ENCODE assay signal across 22 mouse cellular contexts in the genomic region with DNA sequence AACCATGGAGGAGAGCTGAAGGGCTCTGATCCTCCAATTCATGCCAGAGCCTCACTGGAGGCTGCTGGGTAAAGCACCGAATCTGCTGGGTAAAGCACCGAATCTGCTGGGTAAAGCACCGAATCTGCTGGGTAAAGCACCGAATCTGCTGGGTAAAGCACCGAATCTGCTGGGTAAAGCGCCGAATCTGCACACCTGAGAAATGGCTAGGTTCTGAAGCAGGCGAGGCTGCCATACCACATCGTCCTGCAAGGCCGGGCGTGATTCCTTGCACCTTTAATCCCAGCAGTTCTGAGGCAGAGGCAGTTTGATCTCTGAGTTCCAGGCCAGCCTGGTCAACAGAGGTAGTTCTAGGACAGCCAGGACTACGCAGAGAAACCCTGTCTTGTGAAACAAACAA. TPM values are rescaled to one million over a fixed set of nuclear protein-coding genes. Genes with fewer than 3 reads are reported as not detected.
DNase-seq lines count a peak whose midpoint lies in the region; ATAC-seq and TF ChIP-seq lines count a peak whose summit lies in the region.
"Had no signal": no experiment of that assay in that cellular context is flagged by ENCODE, and none has a peak within 500 bp of the region (broad histone marks: within the 10 kb centered on the region; RNA-seq: fewer than 3 reads in every experiment).

No protein-coding gene starts in this region.

- 87% methylated on average over 12 of the region's 12 CpGs for WGBS in kidney, embryonic 14.5 days

- H3K4me2 ChIP-seq in CH12.LX (ENCODE audit: insufficient read depth, low read depth, poor library complexity, severe bottlenecking), result peak overlapping the region; percentile 82
- no peak overlapping the region for H3K4me2 ChIP-seq in kidney, embryonic 14.5 days (replicated peaks; ENCODE audit: low read depth, low read length)
- H3K4me2 ChIP-seq: embryonic facial prominence, embryonic 12.5 days; forebrain, embryonic 12.5 days had no signal

- no peak for TF ChIP-seq RAD21 in CH12.LX (IDR thresholded peaks at IDR 0.05; ENCODE audit: low read depth, low read length)

- no peak overlapping the region for H3K4me3 ChIP-seq in layer of hippocampus, adult 2 months
- peak overlapping the region in 1 of 3 experiments; percentile 20 for H3K4me3 ChIP-seq in CH12.LX (replicated peaks in 1 of 3; ENCODE audit: low read depth in 2 of 3, low read length in 2 of 3, poor library complexity in 1 of 3)
- H3K4me3 ChIP-seq in kidney, embryonic 14.5 days (ENCODE audit: low read length), result no peak overlapping the region
- H3K4me3 ChIP-seq: embryonic facial prominence, embryonic 10.5 days; embryonic facial prominence, embryonic 12.5 days; forebrain, embryonic 12.5 days had no signal

- TF ChIP-seq POLR2A in CH12.LX (IDR thresholded peaks at IDR 0.05; ENCODE audit: low read depth, low read length), result peak; percentile 58

- 0 out of 2 replicates have a peak overlapping the region, but pooled peaks have one; percentile 65 for H3K27ac ChIP-seq in layer of hippocampus, adult 2 months
- H3K27ac ChIP-seq in CH12.LX (ENCODE audit: insufficient read depth, low read depth), result peak overlapping the region; percentile 88
- H3K27ac ChIP-seq in kidney, embryonic 14.5 days (ENCODE audit: low read depth, low read length), result no peak overlapping the region
- H3K27ac ChIP-seq: embryonic facial prominence, embryonic 10.5 days; embryonic facial prominence, embryonic 12.5 days; forebrain, embryonic 12.5 days had no signal

- no peak for DNase-seq in layer of hippocampus, adult 2 months (ENCODE audit: low spot score in 2 of 2)
- DNase-seq in layer of hippocampus, adult 18-20 months (ENCODE audit: low spot score in 2 of 2), result no peak
- peak; percentile 13 for DNase-seq in A20 (ENCODE audit: low read depth, low spot score)
- DNase-seq in CH12.LX (ENCODE audit: extremely low read depth), result peak; percentile 84
- DNase-seq: adrenal gland, adult 2 months; adrenal gland, postnatal 10 days; adrenal gland, postnatal 25 days; B cell, adult 2 months; cerebellum, adult 11 months; cerebellum, adult 18-20 months; cerebellum, adult 8-10 months; cerebellum, adult 9-11 months; cerebellum, postnatal 14 days; cerebellum, postnatal 36 days; embryo, embryonic 11 days; forebrain, postnatal 0 days had no signal

- dilution Hi-C loops in CH12.LX (cut with MboI; ENCODE audit: extremely low pct_ligation_motif_present, extremely low pct_unique_long_range_greater_than_20kb, low sequenced_read_pairs), result no loop called here

- TF ChIP-seq CTCF in layer of hippocampus, adult 2 months (conservative IDR thresholded peaks at IDR 0.05), result no peak
- TF ChIP-seq CTCF in CH12.LX (conservative IDR thresholded peaks at IDR 0.05 in 1 of 2, IDR thresholded peaks at IDR 0.05 in 1 of 2; ENCODE audit: low read depth in 2 of 2, low read length in 2 of 2), result 0 out of 4 replicates have a peak, but pooled peaks of 1 of the 2 experiments have one; percentile 3

- no peaks in the 10 kb centered on the region for H3K27me3 ChIP-seq in CH12.LX (replicated peaks)
- H3K27me3 ChIP-seq in kidney, embryonic 14.5 days (ENCODE audit: control insufficient read depth, insufficient read depth, low read length), result peaks cover 3% of the 10 kb centered on the region; the same call in 1 of the 2 replicates
- H3K27me3 ChIP-seq: embryonic facial prominence, embryonic 12.5 days had no signal

- H3K4me1 ChIP-seq in CH12.LX (ENCODE audit: control insufficient read depth in 1 of 2, insufficient read depth in 2 of 2), result peaks cover 22 to 71% of the 10 kb centered on the region in 2 experiments
- no peaks in the 10 kb centered on the region for H3K4me1 ChIP-seq in kidney, embryonic 14.5 days (ENCODE audit: control insufficient read depth, insufficient read depth, low read length)

- peaks cover 4% of the 10 kb centered on the region for H3K9me3 ChIP-seq in CH12.LX (replicated peaks; ENCODE audit: low read length)
- H3K9me3 ChIP-seq in kidney, embryonic 14.5 days (ENCODE audit: control insufficient read depth, low read length), result no peaks in the 10 kb centered on the region
- H3K9me3 ChIP-seq: embryonic facial prominence, embryonic 10.5 days; embryonic facial prominence, embryonic 12.5 days; forebrain, embryonic 12.5 days had no signal

- no peak for TF ChIP-seq EP300 in CH12.LX (IDR thresholded peaks at IDR 0.05; ENCODE audit: low read length)

- no peaks in the 10 kb centered on the region for H3K79me2 ChIP-seq in CH12.LX (replicated peaks; ENCODE audit: control insufficient read depth, extremely low read depth, insufficient read depth, poor library complexity, severe bottlenecking)

- in situ Hi-C loops in CH12.LX (cut with MboI; ENCODE audit: low pct_ligation_motif_present, low pct_unique_long_range_greater_than_20kb, low sequenced_read_pairs), result no loop called here

- ATAC-seq in kidney, embryonic 14.5 days (ENCODE audit: low FRiP score, low TSS enrichment), result no peak
- ATAC-seq: CD4-positive, CD25-positive, alpha-beta regulatory T cell, adult 4 months; forebrain, embryonic 14.5 days; forebrain, postnatal 0 days had no signal

- H3K36me3 ChIP-seq in CH12.LX (replicated peaks in 1 of 2; ENCODE audit: control insufficient read depth in 1 of 2, insufficient read depth in 1 of 2, low read length in 1 of 2), result no peaks in the 10 kb centered on the region
- H3K36me3 ChIP-seq in kidney, embryonic 14.5 days (ENCODE audit: control insufficient read depth, insufficient read depth, low read length), result no peaks in the 10 kb centered on the region
- H3K36me3 ChIP-seq: embryonic facial prominence, embryonic 10.5 days; embryonic facial prominence, embryonic 12.5 days; forebrain, embryonic 12.5 days had no signal

- peak overlapping the region; percentile 54 for H3K9ac ChIP-seq in CH12.LX (ENCODE audit: insufficient read depth, low read depth)
- no peak overlapping the region for H3K9ac ChIP-seq in kidney, embryonic 14.5 days (ENCODE audit: low read depth, low read length)
- H3K9ac ChIP-seq: embryonic facial prominence, embryonic 12.5 days; forebrain, embryonic 12.5 days; forebrain, postnatal 0 days had no signal

TF ChIP-seq in CH12.LX, 34 proteins besides CTCF, POLR2A, EP300 and RAD21 (continues in another document):
- TF ChIP-seq ZKSCAN1 (IDR thresholded peaks at IDR 0.05; ENCODE audit: borderline replicate concordance, low read depth, low read length) (0 out of 2 replicates have a peak, but pooled peaks have one; percentile 14), MAX (IDR thresholded peaks at IDR 0.05; ENCODE audit: low read length) (no peak; the same call in 1 of the 2 replicates), ZMIZ1 (IDR thresholded peaks at IDR 0.05; ENCODE audit: low read depth, low read length) (no peak), JUN (IDR thresholded peaks at IDR 0.05; ENCODE audit: insufficient read depth, low read depth, low read length) (0 out of 2 replicates have a peak, but pooled peaks have one; percentile 8), ELF1 (IDR thresholded peaks at IDR 0.05; ENCODE audit: low read depth, low read length) (no peak), MAZ (IDR thresholded peaks at IDR 0.05; ENCODE audit: low read depth, low read length) (no peak), SMC3 (IDR thresholded peaks at IDR 0.05; ENCODE audit: low read depth, low read length) (peak; percentile 2; the same call in 1 of the 2 replicates), MEF2A (IDR thresholded peaks at IDR 0.05; ENCODE audit: borderline replicate concordance, low read depth, low read length) (peak; percentile 50; the same call in 1 of the 2 replicates), TCF12 (IDR thresholded peaks at IDR 0.05; ENCODE audit: low read depth, low read length) (peak; percentile 76), POLR2AphosphoS2 (IDR thresholded peaks at IDR 0.05; ENCODE audit: low read depth, low read length) (0 out of 2 replicates have a peak, but pooled peaks have one; percentile 17), HCFC1 (IDR thresholded peaks at IDR 0.05; ENCODE audit: low read depth, low read length) (peak; percentile 80), JUND (conservative IDR thresholded peaks at IDR 0.05; ENCODE audit: low read depth, low read length) (peak; percentile 14; the same call in 1 of the 2 replicates), ZNF384 (IDR thresholded peaks at IDR 0.05; ENCODE audit: low read depth, low read length) (no peak; the same call in 1 of the 2 replicates), CHD1 (IDR thresholded peaks at IDR 0.05; ENCODE audit: low read depth, low read length) (no peak; the same call in 1 of the 2 replicates), SIN3A (IDR thresholded peaks at IDR 0.05; ENCODE audit: low read length) (0 out of 2 replicates have a peak, but pooled peaks have one; percentile 18), PAX5 (IDR thresholded peaks at IDR 0.05; ENCODE audit: low read length) (no peak), ETS1 (conservative IDR thresholded peaks at IDR 0.05; ENCODE audit: low read depth, low read length) (peak; percentile 24; the same call in 1 of the 2 replicates), USF1 (IDR thresholded peaks at IDR 0.05; ENCODE audit: low read depth, low read length) (no peak), MXI1 (IDR thresholded peaks at IDR 0.05; ENCODE audit: low read depth, low read length) (no peak), KAT2A (IDR thresholded peaks at IDR 0.05; ENCODE audit: insufficient replicate concordance, low read length) (0 out of 2 replicates have a peak, but pooled peaks have one; percentile 53), NELFE (IDR thresholded peaks at IDR 0.05; ENCODE audit: low read depth, low read length) (peak; percentile 55), E2F4 (IDR thresholded peaks at IDR 0.05; ENCODE audit: insufficient replicate concordance, low read depth, low read length) (no peak), IRF4 (IDR thresholded peaks at IDR 0.05; ENCODE audit: low read depth, low read length) (peak; percentile 53), GABPA (IDR thresholded peaks at IDR 0.05; ENCODE audit: insufficient replicate concordance, low read depth, low read length) (no peak), ZC3H11A (IDR thresholded peaks at IDR 0.05; ENCODE audit: low read depth, low read length) (peak; percentile 100)

RNA-seq across cellular contexts. Expression of gene Aipl1, which starts 44.9 kb away (rescaled TPM):
- not detected for total RNA-seq in layer of hippocampus, adult 2 months (2021)
- not detected for total RNA-seq in layer of hippocampus, adult 18-20 months (2021)
- 0.29 and 0.93 TPM in 2 replicates for total RNA-seq in CH12.LX (2012; rRNA removed)
- 0.81 and 0.90 TPM in 2 replicates for total RNA-seq in CH12.LX (2014; rRNA removed)
- 0.71 and 1.0 TPM in 2 replicates for polyA plus RNA-seq in CH12.LX (2012; ENCODE audit: insufficient read length, low read depth)
- polyA plus RNA-seq in kidney, embryonic 14.5 days (2014; fragmentation: Nextera tagmentation; extraction: Ambion mirVana), result 0.09 and 0.24 TPM in 2 replicates
- total RNA-seq: adrenal gland, adult 2 months had no signal
- polyA plus RNA-seq: CD4-positive, CD25-positive, alpha-beta regulatory T cell, adult 4 months had no signal

RNA-seq across cellular contexts. Expression of gene Pimreg, which starts 49.4 kb away (rescaled TPM):
- total RNA-seq in layer of hippocampus, adult 2 months (2021), result under 1 TPM; 0.90 to 0.93 TPM
- total RNA-seq in layer of hippocampus, adult 18-20 months (2021), result not detected
- total RNA-seq in CH12.LX (2012; rRNA removed) (22.4 and 26.4 TPM in 2 replicates), CH12.LX (2014; rRNA removed) (49.5 and 52.7 TPM in 2 replicates)
- 27.9 and 28.9 TPM in 2 replicates for polyA plus RNA-seq in CH12.LX (2012; ENCODE audit: insufficient read length, low read depth)
- 140 and 144 TPM in 2 replicates for polyA plus RNA-seq in kidney, embryonic 14.5 days (2014; fragmentation: Nextera tagmentation; extraction: Ambion mirVana)

Comparison
In these comparisons a context has a peak if more than half of its experiments do, and no peak if none do; other contexts are left out.
1. DNase-seq: peak in A20 (single experiment) and CH12.LX (single experiment); none in layer of hippocampus, adult 2 months (0 of 2) and layer of hippocampus, adult 18-20 months (0 of 2).
2. RNA of gene Pimreg, which starts 49.4 kb away (total RNA-seq): 22.4 to 52.7 TPM in CH12.LX; 0.90 to 0.93 TPM in layer of hippocampus, adult 2 months and not detected in layer of hippocampus, adult 18-20 months; every median in the first group is over 10 times any median in the second.